Mouse (Mus musculus): ENCODE measurements around the gene Rtraf. TPM values are rescaled to one million over a fixed set of nuclear protein-coding genes. Genes with fewer than 3 reads are reported as not detected.

Gene Rtraf
- polyA plus RNA-seq, 1 experiment, result 27.0 TPM

DNA sequence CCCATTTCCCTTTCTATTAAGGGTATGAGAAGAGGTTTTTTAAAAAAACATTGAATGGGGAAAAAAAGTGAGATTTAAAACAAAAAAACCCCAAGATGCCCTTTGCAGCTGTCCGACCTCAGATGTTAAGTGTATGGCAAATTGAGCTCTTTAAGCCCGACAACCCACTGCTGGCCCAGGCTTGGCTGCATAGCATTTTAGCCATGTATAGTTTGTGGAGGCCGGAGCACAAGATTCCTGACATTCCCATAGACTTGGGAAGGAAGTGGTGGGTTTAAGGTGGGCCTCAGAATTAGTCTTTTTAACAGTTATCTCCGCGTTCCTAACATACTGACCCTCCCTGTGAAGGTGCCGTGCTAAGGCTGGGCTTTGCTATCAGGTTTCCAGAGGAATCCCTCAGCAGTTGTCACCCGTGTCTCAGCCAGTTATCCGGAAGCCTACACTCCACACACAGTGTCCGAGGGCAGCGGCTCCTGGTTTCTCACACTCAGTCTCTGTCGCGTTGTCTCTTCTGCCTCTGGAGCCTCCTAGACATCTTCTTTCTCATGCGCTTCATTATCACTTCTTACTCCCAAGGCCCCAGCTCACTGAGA is 49.5 kb downstream of the Rtraf start:
- H3K27me3 ChIP-seq (ENCODE audit: control insufficient read depth, insufficient read depth, low read length), result no peaks in the 10 kb centered on the region
- DNase-seq, result no peak
- H3K4me3 ChIP-seq (ENCODE audit: control insufficient read depth, insufficient read depth, low read length), result no peak overlapping the region
- no peaks in the 10 kb centered on the region for H3K36me3 ChIP-seq (ENCODE audit: control insufficient read depth, insufficient read depth, low read length)
- no peaks in the 10 kb centered on the region for H3K4me1 ChIP-seq (replicated peaks; ENCODE audit: control insufficient read depth, insufficient read depth, low read length)
- TF ChIP-seq CTCF (IDR thresholded peaks at IDR 0.05; ENCODE audit: borderline replicate concordance, control insufficient read depth, extremely low read depth, insufficient read depth, low read length, poor library complexity) (no peak), POLR2A (IDR thresholded peaks at IDR 0.05; ENCODE audit: control insufficient read depth, extremely low read depth, insufficient read depth, low read length, poor library complexity) (no peak)
- H3K27ac ChIP-seq (ENCODE audit: control insufficient read depth, insufficient read depth, low read length), result no peak overlapping the region
- 96% methylated on average over 13 of the region's 13 CpGs for WGBS

DNA sequence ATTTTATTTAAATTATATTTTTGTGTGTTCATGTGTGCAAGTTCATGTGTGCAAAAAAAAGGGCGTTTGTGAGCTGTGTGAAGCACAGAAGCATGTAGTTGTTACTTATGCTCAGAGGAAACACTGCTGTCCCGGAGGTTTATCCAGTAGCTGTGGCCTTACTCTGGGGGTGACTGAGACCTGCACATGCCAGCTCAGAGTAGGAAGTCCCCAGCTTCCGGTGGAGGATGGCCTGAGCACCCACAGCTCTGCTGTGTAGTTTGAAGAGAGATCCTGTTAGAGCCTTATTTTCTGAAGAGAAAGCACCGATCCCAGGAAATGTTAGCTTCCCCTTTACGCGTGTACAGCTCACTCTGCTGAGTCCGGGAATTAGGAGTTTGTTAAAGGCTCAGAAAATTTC is 52.5 kb downstream of the Rtraf start:
- no peaks in the 10 kb centered on the region for H3K4me1 ChIP-seq (replicated peaks; ENCODE audit: control insufficient read depth, insufficient read depth, low read length)
- 20% methylated on average over 7 of the region's 7 CpGs for WGBS
- TF ChIP-seq CTCF (IDR thresholded peaks at IDR 0.05; ENCODE audit: borderline replicate concordance, control insufficient read depth, extremely low read depth, insufficient read depth, low read length, poor library complexity), result no peak
- no peak for TF ChIP-seq POLR2A (IDR thresholded peaks at IDR 0.05; ENCODE audit: control insufficient read depth, extremely low read depth, insufficient read depth, low read length, poor library complexity)
- H3K36me3 ChIP-seq (ENCODE audit: control insufficient read depth, insufficient read depth, low read length), result no peaks in the 10 kb centered on the region
- H3K4me3 ChIP-seq (ENCODE audit: control insufficient read depth, insufficient read depth, low read length), result no peak overlapping the region
- DNase-seq, result peak; percentile 4
- no peak overlapping the region for H3K27ac ChIP-seq (ENCODE audit: control insufficient read depth, insufficient read depth, low read length)
- no peaks in the 10 kb centered on the region for H3K27me3 ChIP-seq (ENCODE audit: control insufficient read depth, insufficient read depth, low read length)

DNA sequence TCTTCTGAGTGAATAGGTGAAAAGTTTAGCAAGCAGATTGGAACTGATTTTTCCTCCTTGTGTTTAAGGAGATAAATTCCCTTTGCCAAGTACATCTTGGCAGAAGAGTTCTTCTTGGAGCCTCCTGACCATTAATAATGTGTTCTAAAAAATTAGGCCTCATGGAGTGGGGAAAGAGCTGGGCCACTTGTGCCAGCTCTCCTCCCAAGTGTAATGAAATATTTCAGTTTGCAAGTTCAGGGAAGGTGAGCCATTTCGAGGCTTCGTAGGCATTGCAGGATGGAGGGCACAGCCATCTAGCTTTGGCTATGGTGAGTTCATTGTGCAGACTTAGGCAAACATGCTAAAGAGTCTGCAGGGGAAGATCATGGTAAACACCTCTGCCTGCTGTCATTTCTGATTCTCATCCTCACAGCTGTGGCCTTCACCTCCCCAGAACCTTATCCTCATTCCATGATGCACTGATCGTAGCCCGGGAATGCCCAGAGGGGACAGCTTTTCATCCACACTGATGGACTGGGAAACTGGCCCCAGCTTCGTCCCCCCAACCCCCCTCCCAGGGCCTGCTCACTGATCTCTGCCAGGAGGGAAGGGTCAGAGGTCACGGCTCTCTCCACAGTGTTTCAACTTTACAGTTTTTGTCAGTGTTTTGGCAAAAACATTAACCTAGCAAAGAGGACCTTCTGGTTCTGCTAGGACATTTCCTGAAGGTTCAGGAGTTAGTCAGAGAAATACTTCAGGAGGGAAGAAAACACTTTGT is 54.0 kb downstream of the Rtraf start:
- no peak for DNase-seq
- Histone ChIP-seq H3K27me3 (ENCODE audit: control insufficient read depth, insufficient read depth, low read length) (no peaks in the 10 kb centered on the region), H3K27ac (ENCODE audit: control insufficient read depth, insufficient read depth, low read length) (no peak overlapping the region), H3K4me3 (ENCODE audit: control insufficient read depth, insufficient read depth, low read length) (no peak overlapping the region), H3K4me1 (replicated peaks; ENCODE audit: control insufficient read depth, insufficient read depth, low read length) (no peaks in the 10 kb centered on the region), H3K36me3 (ENCODE audit: control insufficient read depth, insufficient read depth, low read length) (no peaks in the 10 kb centered on the region)
- TF ChIP-seq POLR2A (IDR thresholded peaks at IDR 0.05; ENCODE audit: control insufficient read depth, extremely low read depth, insufficient read depth, low read length, poor library complexity), result no peak
- TF ChIP-seq CTCF (IDR thresholded peaks at IDR 0.05; ENCODE audit: borderline replicate concordance, control insufficient read depth, extremely low read depth, insufficient read depth, low read length, poor library complexity), result no peak
- 96% methylated on average over 6 of the region's 6 CpGs for WGBS

DNA sequence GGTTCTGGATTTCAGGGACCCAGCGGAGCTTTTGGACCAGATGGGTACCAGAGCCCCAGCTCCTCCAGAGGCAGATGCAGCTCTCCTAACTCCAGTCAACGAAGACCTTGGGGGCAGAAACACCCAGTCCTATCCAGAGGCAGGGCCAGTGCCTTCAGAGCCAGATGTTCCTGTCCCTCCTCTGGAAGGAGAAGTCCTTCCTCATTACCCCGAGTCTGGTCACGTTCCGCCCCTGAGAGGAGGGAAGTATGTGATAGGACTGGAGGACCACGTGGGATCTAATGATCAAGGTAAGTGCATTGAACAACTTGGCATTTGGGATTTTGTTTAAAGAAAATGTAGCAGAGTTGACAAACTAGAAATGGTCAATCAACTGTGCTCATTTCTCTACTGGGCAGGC is 55.0 kb downstream of the Rtraf start:
- TF ChIP-seq CTCF (IDR thresholded peaks at IDR 0.05; ENCODE audit: borderline replicate concordance, control insufficient read depth, extremely low read depth, insufficient read depth, low read length, poor library complexity) (no peak), POLR2A (IDR thresholded peaks at IDR 0.05; ENCODE audit: control insufficient read depth, extremely low read depth, insufficient read depth, low read length, poor library complexity) (no peak)
- H3K36me3 ChIP-seq (ENCODE audit: control insufficient read depth, insufficient read depth, low read length), result no peaks in the 10 kb centered on the region
- no peak overlapping the region for H3K27ac ChIP-seq (ENCODE audit: control insufficient read depth, insufficient read depth, low read length)
- WGBS, result 93% methylated on average over 6 of the region's 6 CpGs
- H3K27me3 ChIP-seq (ENCODE audit: control insufficient read depth, insufficient read depth, low read length), result no peaks in the 10 kb centered on the region
- no peak overlapping the region for H3K4me3 ChIP-seq (ENCODE audit: control insufficient read depth, insufficient read depth, low read length)
- DNase-seq, result no peak
- no peaks in the 10 kb centered on the region for H3K4me1 ChIP-seq (replicated peaks; ENCODE audit: control insufficient read depth, insufficient read depth, low read length)

DNA sequence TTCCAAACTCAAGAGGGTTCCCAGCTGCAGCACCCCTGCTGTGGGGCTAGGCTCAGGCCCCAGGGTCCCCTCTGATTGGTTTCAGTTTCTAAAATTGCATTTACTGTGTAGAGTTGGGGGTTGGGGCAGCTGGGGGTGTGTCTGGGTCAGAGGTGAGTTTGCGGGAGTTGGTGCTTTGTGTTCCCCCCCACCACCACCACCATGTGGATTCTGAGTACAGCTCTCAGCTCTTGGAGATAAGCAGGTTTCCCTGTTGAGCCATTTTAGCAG is 57.3 kb downstream of the Rtraf start:
- no peak for DNase-seq
- Histone ChIP-seq H3K27me3 (ENCODE audit: control insufficient read depth, insufficient read depth, low read length) (no peaks in the 10 kb centered on the region), H3K36me3 (ENCODE audit: control insufficient read depth, insufficient read depth, low read length) (no peaks in the 10 kb centered on the region), H3K4me1 (replicated peaks; ENCODE audit: control insufficient read depth, insufficient read depth, low read length) (no peaks in the 10 kb centered on the region), H3K4me3 (ENCODE audit: control insufficient read depth, insufficient read depth, low read length) (no peak overlapping the region), H3K27ac (ENCODE audit: control insufficient read depth, insufficient read depth, low read length) (no peak overlapping the region)
- TF ChIP-seq POLR2A (IDR thresholded peaks at IDR 0.05; ENCODE audit: control insufficient read depth, extremely low read depth, insufficient read depth, low read length, poor library complexity) (no peak), CTCF (IDR thresholded peaks at IDR 0.05; ENCODE audit: borderline replicate concordance, control insufficient read depth, extremely low read depth, insufficient read depth, low read length, poor library complexity) (no peak)
- WGBS, result 81% methylated on average over 1 of the region's 1 CpGs

DNA sequence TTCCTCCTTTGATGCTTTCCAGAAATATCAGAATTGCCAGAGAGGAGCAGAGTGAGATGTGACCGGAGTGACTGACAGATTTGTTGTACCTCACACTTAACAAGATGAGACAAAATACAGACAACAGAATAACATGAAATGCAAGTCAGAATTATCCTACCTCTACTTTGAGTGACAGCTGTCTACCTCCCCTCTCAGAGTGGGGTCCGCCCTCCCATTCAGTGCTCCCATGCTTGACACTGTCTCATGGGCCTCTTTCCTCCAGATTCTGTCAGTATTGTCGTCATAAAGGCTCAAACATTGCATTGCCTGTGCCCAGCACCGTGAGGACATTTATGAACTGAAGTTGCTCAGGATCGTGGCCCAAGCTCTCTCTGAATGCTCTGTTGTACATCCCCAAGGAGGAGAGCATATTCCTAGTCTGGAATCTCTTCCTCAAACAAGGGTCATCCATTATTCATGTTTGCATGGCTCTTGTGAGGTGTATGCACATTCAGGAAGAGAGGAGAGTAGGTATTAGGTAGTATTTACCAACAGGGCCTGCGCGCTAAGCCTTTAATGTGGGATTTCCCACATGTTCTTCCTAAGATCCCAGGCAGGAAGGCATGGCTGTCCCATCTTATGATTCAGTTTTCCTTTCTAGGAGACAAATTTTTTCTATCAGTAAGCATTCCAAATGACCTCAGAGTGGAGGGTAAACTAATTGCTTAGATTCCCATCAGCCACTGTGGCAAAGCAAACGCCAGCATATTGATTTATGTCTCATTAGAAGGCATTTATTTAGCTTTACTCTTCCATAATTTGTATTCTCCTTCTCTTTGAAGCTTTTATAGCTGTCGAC is 57.9 kb downstream of the Rtraf start:
- H3K27ac ChIP-seq (ENCODE audit: control insufficient read depth, insufficient read depth, low read length), result no peak overlapping the region
- 85% methylated on average over 9 of the region's 9 CpGs for WGBS

More for the DNA sequence above, 57.9 kb downstream of the Rtraf start:
- no peak for DNase-seq
- H3K27me3 ChIP-seq (ENCODE audit: control insufficient read depth, insufficient read depth, low read length), result no peaks in the 10 kb centered on the region
- TF ChIP-seq POLR2A (IDR thresholded peaks at IDR 0.05; ENCODE audit: control insufficient read depth, extremely low read depth, insufficient read depth, low read length, poor library complexity), result no peak
- TF ChIP-seq CTCF (IDR thresholded peaks at IDR 0.05; ENCODE audit: borderline replicate concordance, control insufficient read depth, extremely low read depth, insufficient read depth, low read length, poor library complexity), result no peak
- H3K36me3 ChIP-seq (ENCODE audit: control insufficient read depth, insufficient read depth, low read length), result no peaks in the 10 kb centered on the region
- no peaks in the 10 kb centered on the region for H3K4me1 ChIP-seq (replicated peaks; ENCODE audit: control insufficient read depth, insufficient read depth, low read length)
- H3K4me3 ChIP-seq (ENCODE audit: control insufficient read depth, insufficient read depth, low read length), result no peak overlapping the region
